Mouse (Mus musculus) heart, adult 8-10 months (tissue): ENCODE measurements around the gene Kras. TPM values are rescaled to one million over a fixed set of nuclear protein-coding genes. Genes with fewer than 3 reads are reported as not detected.

ENCODE experiments used
- DNase-seq: peaks from one replicate; pipeline ENCODE4 v3.0.0; 2022; ENCODE audit warnings: low spot score
- total RNA-seq, 4 experiments: library from RNA; stranded (reverse); gene quantifications; 2 replicates each; pipeline ENCODE4 v1.2.4; 2022

Kras gene
- total RNA-seq: 10 to 100 TPM; 25.1 to 35.9 (median 30.6) TPM

- DNase-seq: peak; percentile 82
These were observed at the start of gene Kras for GRCm38 (mm10) chr6:145250185-145250791. Gene Kras (minus strand): TSS chr6:145250239.

- no peak for DNase-seq
These were observed 47.6 kb upstream of the Kras start for GRCm38 (mm10) chr6:145297626-145298025.

GRCm38 (mm10) chr6:145296979-145297378 lies 46.9 kb upstream of the Kras start:
- DNase-seq: peak; percentile 33

DNA sequence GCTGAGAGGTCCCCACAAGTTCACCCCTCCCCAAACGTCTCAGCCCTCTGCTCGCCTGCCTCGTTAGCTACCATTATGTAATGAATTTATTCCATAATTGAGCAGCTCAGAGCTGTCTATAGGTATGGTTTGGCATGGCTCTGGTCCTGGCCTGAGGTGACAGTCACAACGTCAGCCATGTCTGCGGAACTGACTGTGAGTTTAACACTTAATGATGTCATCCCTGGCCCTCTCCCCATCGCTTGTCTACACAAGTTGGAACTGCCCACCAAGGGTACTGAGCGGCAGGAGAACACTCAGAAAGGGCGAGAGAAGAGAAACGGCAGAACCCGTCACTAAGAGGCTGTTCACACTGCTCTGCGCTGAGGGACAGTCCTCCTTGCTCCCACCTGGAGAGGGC lies 45.1 kb upstream of the Kras start:
- DNase-seq: no peak

GRCm38 (mm10) chr6:145293156-145293555 lies 43.1 kb upstream of the Kras start:
- DNase-seq: no peak

DNA sequence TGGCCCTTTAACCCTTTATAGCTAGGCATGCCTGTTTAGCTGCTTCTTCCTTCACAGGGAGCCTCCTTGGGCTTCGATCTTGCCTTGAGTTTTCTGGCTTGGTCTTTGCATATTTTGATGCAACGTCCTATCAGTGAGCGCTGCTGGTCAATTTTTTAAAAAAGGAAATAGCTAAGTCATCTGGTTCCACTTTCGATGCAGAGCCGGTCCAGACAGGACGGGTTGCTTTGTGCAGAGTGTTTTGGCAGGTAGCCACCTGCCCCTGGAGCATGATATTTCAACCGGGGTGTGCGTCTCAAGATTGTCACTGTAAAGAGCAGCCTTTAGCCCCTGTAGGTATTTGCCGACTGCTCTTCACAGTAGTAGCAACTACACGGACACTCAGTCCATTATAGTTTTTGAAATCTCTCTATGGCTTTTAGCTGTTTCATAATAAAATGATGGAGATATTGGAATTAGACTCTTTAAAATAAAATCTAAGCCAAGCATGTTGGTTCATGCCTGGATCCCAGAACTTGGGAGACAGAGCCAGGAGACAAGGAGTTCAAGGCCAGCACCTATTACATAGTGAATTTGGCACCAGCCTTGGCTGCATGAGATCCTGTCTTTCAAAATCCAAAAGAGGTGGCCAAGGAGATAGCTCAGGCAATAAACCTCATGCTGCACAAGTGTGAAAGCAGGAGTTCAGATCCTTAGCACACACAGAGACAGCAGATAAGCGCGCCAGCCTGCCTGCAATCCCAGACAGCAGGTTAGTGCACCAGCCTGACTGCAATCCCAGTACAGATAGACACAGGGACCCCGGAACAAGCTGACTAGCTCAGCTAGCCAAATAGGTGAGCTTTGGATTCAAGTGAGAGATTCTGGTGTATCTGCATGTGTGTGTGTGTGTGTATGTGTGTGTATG lies 41.6 kb upstream of the Kras start:
- DNase-seq: no peak

DNA sequence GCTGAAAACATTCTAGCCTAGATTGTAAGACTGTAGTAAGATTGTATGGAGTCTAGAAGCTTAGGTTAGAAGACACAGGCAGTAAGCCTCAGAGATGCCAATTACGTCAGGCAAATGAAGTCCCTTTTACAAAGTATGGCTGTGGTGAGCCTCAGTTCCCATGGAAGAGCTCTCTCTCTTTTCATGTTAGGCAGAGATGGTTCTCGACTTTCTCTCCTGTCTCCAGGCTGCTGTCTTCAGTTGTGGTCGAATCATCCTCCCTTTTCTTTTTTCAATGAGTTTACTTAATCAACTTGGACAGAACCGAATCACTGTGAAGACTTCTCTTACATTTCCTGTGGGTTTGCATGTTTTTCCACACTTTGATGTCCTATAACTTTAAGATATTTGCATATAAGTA lies 35.6 kb upstream of the Kras start:
- DNase-seq: no peak

DNA sequence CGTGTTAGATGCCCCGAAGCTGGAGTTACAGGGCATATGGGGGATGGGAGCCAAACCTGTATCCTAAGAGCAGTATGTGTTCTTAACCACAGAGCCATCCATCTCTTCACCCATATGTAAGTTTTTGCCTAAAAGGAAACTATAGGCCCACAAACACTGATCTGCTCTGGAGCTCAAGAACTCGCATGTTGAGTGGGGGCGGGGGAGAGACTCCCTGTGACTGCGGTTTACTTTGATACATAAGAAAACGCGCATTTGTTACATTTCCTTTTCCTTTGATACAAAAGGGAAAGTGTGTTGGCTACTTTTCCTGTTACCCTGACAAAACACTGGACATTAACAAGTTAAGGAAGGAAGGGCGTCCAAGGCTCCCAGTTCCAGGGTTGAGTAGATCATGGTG lies 34.2 kb upstream of the Kras start:
- DNase-seq: no peak

- DNase-seq: no peak
These were observed 27.2 kb upstream of the Kras start for GRCm38 (mm10) chr6:145277138-145277763.

DNA sequence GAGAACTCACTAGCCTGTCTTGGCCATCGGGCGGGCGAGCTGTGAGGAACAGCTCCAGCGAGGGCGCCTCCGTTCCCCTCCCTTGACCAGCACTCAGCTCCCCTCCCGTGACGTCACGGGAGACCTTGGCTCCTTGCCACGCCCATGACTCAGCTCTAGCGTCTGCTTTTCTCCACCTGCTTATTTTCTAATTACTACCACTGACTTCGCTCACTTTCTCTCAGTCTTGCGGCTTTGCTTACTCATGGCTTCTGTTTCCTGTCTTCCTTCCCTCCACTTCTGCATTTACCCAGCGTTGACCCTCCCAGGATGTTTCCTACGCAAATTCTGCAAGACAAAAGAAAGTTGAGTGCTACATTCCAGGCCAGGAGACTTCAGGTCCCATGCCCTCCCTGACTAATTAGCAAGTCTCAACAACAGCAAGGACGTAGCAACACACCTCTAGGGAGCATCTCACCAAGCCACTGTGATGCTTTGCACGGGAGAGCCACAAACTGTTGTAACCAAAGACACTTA lies 26.3 kb upstream of the Kras start:
- peak; percentile 70 for DNase-seq

GRCm38 (mm10) chr6:145275586-145276219 lies 25.7 kb upstream of the Kras start:
- DNase-seq: no peak

DNA sequence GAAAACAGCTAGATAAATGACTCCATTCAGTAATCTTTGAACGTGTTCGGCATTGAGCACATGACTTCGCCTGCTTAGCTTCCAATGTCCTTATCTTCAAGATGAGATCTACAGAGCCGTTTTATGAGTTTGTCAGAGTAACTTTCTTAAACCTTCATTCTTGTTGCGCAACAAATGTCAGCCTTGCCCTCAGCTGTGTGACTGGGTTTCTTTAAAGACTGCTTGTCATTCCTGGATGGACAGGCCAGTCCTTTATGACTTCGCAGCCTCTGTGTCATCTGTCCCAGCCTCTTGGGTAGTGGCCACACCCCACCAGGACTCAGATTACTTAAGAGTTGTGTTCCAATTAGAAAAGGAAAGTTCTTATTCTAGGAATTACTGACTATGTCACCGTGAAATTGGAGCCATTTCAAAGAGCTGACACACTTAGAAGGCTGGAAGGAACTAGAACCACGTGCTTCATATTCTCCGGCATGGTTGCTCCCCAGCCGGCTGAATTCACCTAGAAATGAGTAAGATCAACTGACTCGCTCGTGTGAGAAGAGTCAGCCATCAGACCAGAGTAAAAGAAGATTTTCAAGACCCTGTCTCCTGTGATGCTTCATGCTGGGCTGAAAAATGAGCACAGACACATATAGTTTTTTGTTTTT lies 24.1 kb upstream of the Kras start:
- peak; percentile 11 for DNase-seq

- no peak for DNase-seq
These were observed 22.3 kb upstream of the Kras start for GRCm38 (mm10) chr6:145272142-145272937.

- no peak for DNase-seq
These were observed 19.3 kb upstream of the Kras start for GRCm38 (mm10) chr6:145269313-145269845.

DNA sequence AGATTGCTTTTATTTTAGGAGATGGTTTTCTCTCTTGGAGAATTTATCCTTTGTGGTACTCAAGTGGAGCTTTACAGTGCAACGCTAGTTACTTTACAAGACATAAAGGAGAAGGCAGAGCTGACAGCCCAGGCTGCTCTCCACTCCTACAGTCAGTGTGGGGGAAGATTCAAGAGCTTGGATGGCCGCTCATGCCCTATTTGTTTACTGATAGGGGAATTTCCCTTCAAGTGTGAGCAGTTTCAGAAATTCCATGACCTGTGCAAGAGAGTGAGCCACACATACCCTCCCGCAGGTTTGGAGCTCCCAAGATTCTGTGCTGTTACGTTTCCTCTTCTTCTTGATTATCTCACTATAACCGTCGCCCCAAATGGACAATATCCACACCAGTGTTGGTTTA lies 17.7 kb upstream of the Kras start:
- no peak for DNase-seq

GRCm38 (mm10) chr6:145262314-145262713 lies 12.3 kb upstream of the Kras start:
- DNase-seq: no peak

DNA sequence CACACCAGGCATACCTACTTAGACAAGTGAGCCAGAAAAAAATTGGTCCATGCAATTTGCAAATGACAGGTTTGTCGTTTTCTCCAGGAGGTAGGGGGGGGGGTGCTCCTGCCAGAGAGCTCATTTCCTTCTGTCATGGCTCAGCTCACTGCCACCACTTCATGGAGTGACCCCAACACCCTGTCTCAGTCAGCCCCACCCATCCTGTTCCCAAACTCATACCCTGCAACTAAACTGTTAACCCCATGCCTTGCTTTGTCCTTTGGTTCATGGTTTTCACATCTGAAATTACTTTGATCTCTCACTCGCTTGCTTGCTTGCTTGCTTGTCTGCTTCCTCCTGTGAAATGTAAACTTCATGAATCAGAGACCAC lies 6.6 kb upstream of the Kras start:
- no peak for DNase-seq

GRCm38 (mm10) chr6:145255952-145256700 lies 6.1 kb upstream of the Kras start:
- peak; percentile 55 for DNase-seq

DNA sequence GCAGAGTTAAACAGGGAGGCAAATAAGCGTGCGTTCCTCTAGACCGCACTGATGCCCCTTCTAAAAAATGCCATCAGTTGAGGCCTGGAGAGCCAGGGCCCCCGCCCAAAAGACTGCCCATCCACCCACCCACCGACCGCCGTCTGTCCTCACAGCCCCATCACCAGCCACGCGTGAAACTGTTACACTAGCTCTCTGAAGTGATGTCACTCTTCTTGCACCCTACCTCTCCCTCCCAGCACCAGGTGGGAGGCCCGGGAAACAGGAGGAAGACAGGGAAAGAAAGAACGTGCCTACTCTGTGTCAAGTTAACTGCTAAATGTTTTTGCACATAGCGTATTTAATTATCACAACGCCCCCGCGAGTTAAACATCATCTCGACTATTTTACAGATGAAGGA lies 781 bp upstream of the Kras start:
- DNase-seq: no peak
